Mouse (Mus musculus) embryonic facial prominence, embryonic 11.5 days (tissue): ENCODE data around the gene Creg2. TPM values are rescaled to one million over a fixed set of nuclear protein-coding genes. Genes with fewer than 3 reads are reported as not detected.

Experiments
- ATAC-seq: fragments of 200-750 bp; cut with Nextera tagmentation; replicated peaks from 2 replicates; pipeline ENCODE4 v1.8.0; 2017; ENCODE audit warnings: low read depth; ENCODE audit not compliant: insufficient number of reproducible peaks, low FRiP score, low TSS enrichment
- DNase-seq: peaks from one replicate; pipeline ENCODE4 v3.0.0-alpha.2; 2015; ENCODE audit warnings: low spot score
- H3K27ac ChIP-seq: fragments of 300-500 bp; sonication (generic); replicated peaks from 2 replicates; pipeline ENCODE4 v1.5.1; 2014; ENCODE audit warnings: mild to moderate bottlenecking, low read depth, low read length, control low read depth
- H3K27me3 ChIP-seq: fragments of 300-500 bp; sonication (generic); 2 replicates; pipeline ENCODE4 v1.6.1; 2014; ENCODE audit warnings: mild to moderate bottlenecking, low read length, moderate library complexity, mixed read lengths; ENCODE audit not compliant: control insufficient read depth, insufficient read depth
- H3K36me3 ChIP-seq: fragments of 300-500 bp; sonication (generic); replicated peaks from 2 replicates; pipeline ENCODE4 v1.6.1; 2014; ENCODE audit warnings: low read depth, mild to moderate bottlenecking, low read length, moderate library complexity, mixed read lengths; ENCODE audit not compliant: control insufficient read depth, insufficient read depth
- H3K4me1 ChIP-seq: fragments of 300-500 bp; sonication (generic); 2 replicates; pipeline ENCODE4 v1.6.1; 2014; ENCODE audit warnings: low read length, mixed read lengths; ENCODE audit not compliant: control insufficient read depth, insufficient read depth
- H3K4me2 ChIP-seq: fragments of 300-500 bp; sonication (generic); 2 replicates; pipeline ENCODE4 v1.6.1; 2014; ENCODE audit warnings: low read depth, mild to moderate bottlenecking, control low read depth, low read length, moderate library complexity
- H3K4me3 ChIP-seq: fragments of 300-500 bp; sonication (generic); 2 replicates; pipeline ENCODE4 v1.5.1; 2014; ENCODE audit warnings: low read depth, low read length, control low read depth
- H3K9ac ChIP-seq: fragments of 300-500 bp; sonication (generic); replicated peaks from 2 replicates; pipeline ENCODE4 v1.6.1; 2014; ENCODE audit warnings: mild to moderate bottlenecking, control low read depth, low read length
- H3K9me3 ChIP-seq: fragments of 300-500 bp; sonication (generic); replicated peaks from 2 replicates; pipeline ENCODE4 v1.6.1; 2016; ENCODE audit warnings: mild to moderate bottlenecking, low read length, inconsistent platforms, mixed read lengths; ENCODE audit not compliant: control insufficient read depth
- WGBS: fragments of 180-500 bp; shearing (Covaris S2); extraction: QIAGEN DNeasy Blood & Tissue Kit; methylation state at CpG from one replicate; pipeline ENCODE4 v1.1.7; 2014; 5-methylcytosine and 5-hydroxymethylcytosine counted together
- polyA plus RNA-seq: library from polyadenylated mRNA; unstranded; fragments of >200 nt; fragmentation: Nextera tagmentation; extraction: Ambion mirVana; gene quantifications from 2 replicates; pipeline ENCODE4 v1.2.1, GENCODE M21; 2014

Creg2 gene
- polyA plus RNA-seq, 1 experiment from 2014 or later: 0.22 TPM

DNA sequence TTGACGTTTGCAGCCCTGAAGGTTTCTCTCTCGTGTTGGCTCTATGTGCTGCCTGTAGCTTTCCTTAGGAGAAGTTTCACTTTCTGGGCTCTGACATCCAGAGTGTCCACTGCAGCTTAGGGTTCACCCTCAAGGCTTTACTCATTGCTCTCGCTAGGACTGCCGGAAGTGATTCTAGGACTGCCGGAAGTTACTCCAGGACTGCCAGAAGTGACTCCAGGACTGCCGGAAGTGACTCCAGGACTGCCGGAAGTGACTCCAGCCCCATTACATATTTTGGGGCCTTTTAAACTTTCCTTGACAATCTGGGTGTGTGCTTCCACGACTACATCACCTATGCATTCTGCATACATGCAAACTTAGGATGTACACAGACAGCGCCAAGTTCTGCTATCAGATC, 22.7 kb downstream of the Creg2 start:
- 86% methylated on average over 9 of the region's 9 CpGs for WGBS
- Histone ChIP-seq H3K9me3 (no peaks in the 10 kb centered on the region), H3K9ac (no peak overlapping the region), H3K27me3 (no peaks in the 10 kb centered on the region), H3K36me3 (no peaks in the 10 kb centered on the region), H3K4me2 (no peak overlapping the region), H3K4me1 (no peaks in the 10 kb centered on the region), H3K27ac (no peak overlapping the region), H3K4me3 (no peak overlapping the region)
- ATAC-seq: no peak
- no peak for DNase-seq

DNA sequence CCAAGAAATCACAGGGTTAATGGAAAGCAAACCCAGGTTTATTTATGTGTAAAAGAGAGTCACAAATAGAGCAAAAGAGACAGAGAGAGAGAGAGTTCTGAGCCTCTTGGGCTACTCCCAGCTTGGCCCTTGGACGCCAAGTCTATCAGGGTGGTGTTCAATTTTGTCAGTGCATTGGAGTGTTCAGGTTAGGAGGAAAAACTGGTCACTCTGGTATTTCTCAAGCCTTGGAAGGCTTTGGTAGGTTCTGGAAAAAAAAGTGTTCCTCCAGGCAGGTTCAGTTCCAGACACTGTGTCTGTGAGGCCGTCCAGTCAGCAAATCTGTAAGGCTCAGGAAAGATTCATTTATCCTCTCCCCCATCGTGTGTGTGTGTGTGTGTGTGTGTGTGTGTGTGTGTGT, 25.8 kb downstream of the Creg2 start:
- Histone ChIP-seq H3K27ac (no peak overlapping the region), H3K4me2 (no peak overlapping the region), H3K9me3 (no peaks in the 10 kb centered on the region), H3K4me3 (no peak overlapping the region), H3K9ac (no peak overlapping the region), H3K36me3 (no peaks in the 10 kb centered on the region), H3K27me3 (no peaks in the 10 kb centered on the region), H3K4me1 (no peaks in the 10 kb centered on the region)
- 74% methylated on average over 3 of the region's 3 CpGs for WGBS
- DNase-seq (no peak), ATAC-seq (no peak)

DNA sequence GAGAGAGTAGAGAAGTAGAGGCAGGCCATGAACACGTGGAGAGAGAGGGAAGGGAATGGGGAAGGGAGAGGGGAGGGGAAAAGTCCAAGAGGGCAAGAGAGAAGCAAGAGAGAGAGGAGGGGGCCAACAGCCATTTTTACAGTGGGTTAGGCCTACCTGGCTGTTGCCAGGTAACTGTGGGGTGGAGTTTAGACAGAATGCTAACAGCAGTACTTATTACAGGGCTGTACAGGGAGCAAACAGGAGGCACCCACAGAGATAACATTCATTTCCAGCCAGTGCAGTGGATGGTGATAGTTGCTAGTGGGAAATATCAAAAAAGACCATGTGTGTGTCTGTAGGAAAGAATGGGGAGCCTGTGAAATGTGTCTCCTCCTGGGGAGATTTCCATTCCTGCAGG, 27.5 kb downstream of the Creg2 start:
- ATAC-seq: no peak
- H3K27ac ChIP-seq: no peak overlapping the region
- no peaks in the 10 kb centered on the region for H3K4me1 ChIP-seq
- no peak overlapping the region for H3K4me3 ChIP-seq
- no peaks in the 10 kb centered on the region for H3K27me3 ChIP-seq
- WGBS: 58% methylated on average over 1 of the region's 1 CpGs
- no peak overlapping the region for H3K9ac ChIP-seq
- no peaks in the 10 kb centered on the region for H3K36me3 ChIP-seq
- H3K9me3 ChIP-seq: no peaks in the 10 kb centered on the region
- H3K4me2 ChIP-seq: no peak overlapping the region
- no peak for DNase-seq

DNA sequence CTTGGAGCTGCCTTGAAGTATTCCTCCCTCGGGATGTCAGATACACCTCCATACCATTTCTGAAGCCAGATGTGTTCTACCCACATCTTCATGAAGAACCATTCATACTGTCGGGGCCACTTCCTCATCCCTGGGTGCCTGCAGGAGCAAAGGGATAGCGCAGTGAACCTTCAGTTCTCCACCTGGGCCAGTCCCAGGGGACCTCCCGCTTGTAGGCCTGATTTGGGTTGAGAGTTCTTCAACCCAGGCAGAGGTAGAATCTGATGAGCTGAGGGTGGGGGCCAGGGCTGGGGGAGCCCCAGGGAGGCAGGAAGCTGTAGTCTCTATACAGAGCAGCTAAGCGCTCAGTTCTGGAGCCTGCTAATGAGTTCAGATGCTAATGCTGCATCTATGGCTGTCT, 28.2 kb downstream of the Creg2 start:
- H3K27ac ChIP-seq: no peak overlapping the region
- ATAC-seq (no peak), DNase-seq (no peak)
- 94% methylated on average over 5 of the region's 5 CpGs for WGBS
- no peak overlapping the region for H3K4me2 ChIP-seq
- no peak overlapping the region for H3K4me3 ChIP-seq
- H3K36me3 ChIP-seq: no peaks in the 10 kb centered on the region
- H3K9me3 ChIP-seq: no peaks in the 10 kb centered on the region
- no peak overlapping the region for H3K9ac ChIP-seq
- no peaks in the 10 kb centered on the region for H3K27me3 ChIP-seq
- H3K4me1 ChIP-seq: no peaks in the 10 kb centered on the region

DNA sequence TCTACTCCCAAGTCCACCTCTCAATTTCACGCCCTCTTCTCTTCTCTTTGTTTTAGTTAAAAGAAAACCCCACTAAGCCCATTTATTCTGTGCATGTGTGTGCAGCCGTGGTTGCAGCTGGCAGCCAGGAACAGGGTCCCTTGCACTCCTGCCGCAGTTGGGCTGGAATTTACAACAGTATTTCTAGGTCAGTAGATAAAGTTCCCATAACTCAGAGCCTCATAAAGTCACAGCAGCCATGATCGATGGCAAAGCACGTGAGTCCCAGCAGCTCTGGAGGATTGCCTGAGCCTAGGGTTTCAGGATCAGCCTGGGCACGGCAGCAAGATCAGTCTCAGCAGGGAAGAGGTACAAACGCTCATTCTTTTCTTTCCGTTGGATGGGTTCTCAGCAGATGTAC, 32.8 kb downstream of the Creg2 start:
- H3K4me3 ChIP-seq: no peak overlapping the region
- H3K9me3 ChIP-seq: no peaks in the 10 kb centered on the region
- no peaks in the 10 kb centered on the region for H3K36me3 ChIP-seq
- 54% methylated on average over 8 of the region's 8 CpGs for WGBS
- no peaks in the 10 kb centered on the region for H3K27me3 ChIP-seq
- H3K27ac ChIP-seq: no peak overlapping the region
- H3K9ac ChIP-seq: no peak overlapping the region
- DNase-seq: no peak
- ATAC-seq: no peak
- H3K4me2 ChIP-seq: no peak overlapping the region
- no peaks in the 10 kb centered on the region for H3K4me1 ChIP-seq

DNA sequence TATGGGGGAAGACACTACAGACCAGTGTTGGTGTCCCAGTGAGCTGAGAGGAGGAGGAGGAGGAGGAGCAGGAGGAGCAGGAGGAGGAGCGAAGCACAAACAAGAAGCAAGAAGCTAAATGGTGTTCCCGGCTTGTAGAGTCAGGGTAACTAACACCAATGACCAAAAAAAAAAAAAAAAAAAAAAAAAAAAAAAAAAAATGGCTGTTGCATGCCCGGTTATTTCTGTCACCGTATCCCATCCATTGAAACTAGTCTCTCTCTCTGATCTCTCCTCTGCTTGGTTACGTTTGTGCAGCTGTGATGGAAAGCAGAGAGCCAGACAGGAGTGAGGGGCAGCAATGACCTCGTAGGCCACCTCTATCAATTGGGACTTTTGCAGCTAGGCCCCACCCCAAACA, 35.7 kb downstream of the Creg2 start:
- H3K4me3 ChIP-seq: no peak overlapping the region
- H3K4me1 ChIP-seq: no peaks in the 10 kb centered on the region
- no peak for ATAC-seq
- no peak for DNase-seq
- H3K9me3 ChIP-seq: no peaks in the 10 kb centered on the region
- no peaks in the 10 kb centered on the region for H3K27me3 ChIP-seq
- H3K36me3 ChIP-seq: no peaks in the 10 kb centered on the region
- no peak overlapping the region for H3K4me2 ChIP-seq
- H3K27ac ChIP-seq: no peak overlapping the region
- 55% methylated on average over 6 of the region's 6 CpGs for WGBS
- H3K9ac ChIP-seq: no peak overlapping the region

DNA sequence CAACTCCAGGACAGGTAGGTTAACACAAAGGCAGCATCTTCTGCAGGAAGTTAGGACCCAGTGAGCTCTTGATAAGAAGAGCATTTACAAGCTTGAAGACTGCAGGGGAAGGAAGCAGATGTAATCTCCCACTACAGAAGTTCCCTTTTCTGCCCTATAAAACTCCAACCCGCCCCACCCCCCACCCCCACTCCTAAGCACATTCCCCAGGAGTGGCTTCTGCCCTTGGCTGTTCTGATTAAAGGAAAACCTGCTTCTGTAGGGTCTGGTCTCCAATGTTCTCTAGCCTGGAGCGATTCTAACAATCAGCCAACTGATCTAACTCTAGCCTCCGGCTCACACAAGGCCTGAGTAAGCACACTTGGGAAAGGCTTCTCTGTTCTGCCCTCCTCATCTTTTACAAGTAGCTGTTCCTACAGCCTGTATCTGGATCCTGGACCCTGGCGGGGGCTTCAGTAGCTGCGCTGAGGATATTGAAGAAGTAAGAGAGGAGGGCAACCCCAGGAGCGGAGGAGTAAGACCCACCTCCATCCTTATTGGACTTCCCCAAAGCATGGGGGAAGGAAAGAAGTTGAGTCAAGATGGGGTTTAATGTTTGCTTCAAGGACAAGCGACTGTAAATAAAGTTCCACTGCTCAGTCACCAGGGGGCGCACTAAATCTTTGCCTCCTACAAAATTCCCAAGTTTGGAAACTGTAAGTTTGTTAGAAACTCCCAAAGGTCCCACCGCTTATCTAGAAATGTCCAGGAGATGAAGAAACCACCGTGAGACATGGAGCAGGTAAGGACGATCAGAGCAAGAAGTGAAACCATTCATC, 36.6 kb downstream of the Creg2 start:
- 25% methylated on average over 11 of the region's 11 CpGs for WGBS
- no peaks in the 10 kb centered on the region for H3K36me3 ChIP-seq
- no peaks in the 10 kb centered on the region for H3K9me3 ChIP-seq
- H3K4me2 ChIP-seq: no peak overlapping the region
- DNase-seq: peak; percentile 79
- H3K4me3 ChIP-seq: no peak overlapping the region
- no peaks in the 10 kb centered on the region for H3K4me1 ChIP-seq
- ATAC-seq: 0 out of 2 replicates have a peak, but pooled peaks have one; percentile 39
- H3K9ac ChIP-seq: 0 out of 2 replicates have a peak overlapping the region, but pooled peaks have one; percentile 15
- H3K27me3 ChIP-seq: no peaks in the 10 kb centered on the region
- no peak overlapping the region for H3K27ac ChIP-seq

DNA sequence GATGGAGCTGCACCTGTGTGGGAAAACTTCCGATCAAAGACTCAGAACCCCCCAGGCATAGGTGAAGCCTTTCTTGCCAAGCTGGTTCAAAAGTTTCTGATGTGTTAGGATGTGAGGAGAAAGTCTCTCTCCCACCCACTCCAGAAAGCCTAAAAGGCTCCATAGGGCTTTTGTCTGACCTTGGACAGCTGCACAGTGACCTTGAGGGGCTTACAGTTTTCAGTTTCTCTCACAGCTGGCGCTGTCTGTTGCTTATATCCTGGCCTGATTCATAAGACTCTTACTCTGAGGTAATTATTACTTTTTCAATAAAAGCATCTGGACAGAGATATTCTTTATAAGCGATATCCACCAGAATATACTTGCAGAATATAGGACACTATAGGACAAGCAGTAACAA, 38.2 kb downstream of the Creg2 start:
- Histone ChIP-seq H3K36me3 (no peaks in the 10 kb centered on the region), H3K9me3 (no peaks in the 10 kb centered on the region), H3K4me3 (no peak overlapping the region), H3K4me2 (no peak overlapping the region), H3K27me3 (no peaks in the 10 kb centered on the region), H3K4me1 (no peaks in the 10 kb centered on the region), H3K27ac (no peak overlapping the region), H3K9ac (no peak overlapping the region)
- ATAC-seq (no peak), DNase-seq (no peak)
- WGBS: 77% methylated on average over 3 of the region's 3 CpGs
